Mouse (Mus musculus): ENCODE results near the gene Capn5. TPM values are rescaled to one million over a fixed set of nuclear protein-coding genes. Genes with fewer than 3 reads are reported as not detected.
A peak's percentile ranks its signal among the peaks of the same experiment; 100 is the strongest.

Capn5 gene
- total and polyA plus RNA-seq, 2 experiments from 2014 or later: 20.9 to 51.9 TPM

- Histone ChIP-seq H3K4me3 (ENCODE audit: low read depth, low read length) (no peak overlapping the region), H3K9me3 (ENCODE audit: low read length) (no peaks in the 10 kb centered on the region), H3K9ac (replicated peaks; ENCODE audit: low read length, poor library complexity, severe bottlenecking) (no peak overlapping the region), H3K27me3 (ENCODE audit: insufficient read depth, low read length) (no peaks in the 10 kb centered on the region), H3K4me2 (ENCODE audit: low read depth, low read length, poor library complexity, severe bottlenecking) (no peak overlapping the region), H3K4me1 (ENCODE audit: insufficient read depth, low read length) (peaks cover 8% of the 10 kb centered on the region), H3K36me3 (ENCODE audit: insufficient read depth, low read length) (no peaks in the 10 kb centered on the region), H3K27ac (ENCODE audit: low read depth, low read length) (no peak overlapping the region)
- WGBS: 74% methylated on average over 4 of the region's 4 CpGs
- no peak for TF ChIP-seq CTCF (IDR thresholded peaks at IDR 0.05)
- DNase-seq (ENCODE audit: low spot score) (no peak), ATAC-seq (ENCODE audit: low FRiP score) (no peak)
These were observed 3.0 kb downstream of the Capn5 start for GRCm38 (mm10) chr7:98174883-98175755.

DNA sequence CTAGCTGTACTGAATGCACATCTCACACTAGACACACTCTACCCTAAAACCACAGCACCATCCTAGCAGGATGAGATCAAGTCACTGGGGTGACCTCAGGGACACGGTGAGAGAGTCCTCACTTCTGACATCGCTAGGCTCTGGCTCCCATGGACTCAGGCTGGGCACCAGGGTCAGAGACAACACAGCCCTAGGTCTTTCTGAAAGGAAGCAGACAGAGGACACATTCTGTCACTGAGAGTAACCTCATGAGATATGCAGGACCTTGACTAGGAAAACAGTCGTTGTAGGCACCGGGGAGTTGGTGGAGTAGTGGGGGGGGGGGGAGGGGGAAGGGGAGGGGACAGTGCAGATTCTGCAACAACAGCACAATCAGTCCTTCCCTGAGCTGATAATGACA, 4.7 kb downstream of the Capn5 start:
- no peak for TF ChIP-seq CTCF (IDR thresholded peaks at IDR 0.05)
- Histone ChIP-seq H3K36me3 (ENCODE audit: insufficient read depth, low read length) (no peaks in the 10 kb centered on the region), H3K27me3 (ENCODE audit: insufficient read depth, low read length) (no peaks in the 10 kb centered on the region), H3K4me3 (ENCODE audit: low read depth, low read length) (no peak overlapping the region), H3K9ac (replicated peaks; ENCODE audit: low read length, poor library complexity, severe bottlenecking) (no peak overlapping the region), H3K4me2 (ENCODE audit: low read depth, low read length, poor library complexity, severe bottlenecking) (no peak overlapping the region), H3K9me3 (ENCODE audit: low read length) (no peaks in the 10 kb centered on the region), H3K27ac (ENCODE audit: low read depth, low read length) (no peak overlapping the region), H3K4me1 (ENCODE audit: insufficient read depth, low read length) (peaks cover 8% of the 10 kb centered on the region)
- 63% methylated on average over 4 of the region's 4 CpGs for WGBS
- no peak for ATAC-seq (ENCODE audit: low FRiP score)
- no peak for DNase-seq (ENCODE audit: low spot score)

- Histone ChIP-seq H3K36me3 (ENCODE audit: insufficient read depth, low read length) (no peaks in the 10 kb centered on the region), H3K4me1 (ENCODE audit: insufficient read depth, low read length) (peaks cover 8% of the 10 kb centered on the region), H3K9me3 (ENCODE audit: low read length) (no peaks in the 10 kb centered on the region), H3K4me3 (ENCODE audit: low read depth, low read length) (no peak overlapping the region), H3K4me2 (ENCODE audit: low read depth, low read length, poor library complexity, severe bottlenecking) (no peak overlapping the region), H3K27me3 (ENCODE audit: insufficient read depth, low read length) (no peaks in the 10 kb centered on the region), H3K27ac (ENCODE audit: low read depth, low read length) (no peak overlapping the region), H3K9ac (replicated peaks; ENCODE audit: low read length, poor library complexity, severe bottlenecking) (no peak overlapping the region)
- no peak for ATAC-seq (ENCODE audit: low FRiP score)
- DNase-seq (ENCODE audit: low spot score): no peak
- no peak for TF ChIP-seq CTCF (IDR thresholded peaks at IDR 0.05)
- WGBS: 86% methylated on average over 8 of the region's 8 CpGs
These were observed 5.4 kb downstream of the Capn5 start for GRCm38 (mm10) chr7:98172661-98173060.

- ATAC-seq (ENCODE audit: low FRiP score): no peak
- Histone ChIP-seq H3K27ac (ENCODE audit: low read depth, low read length) (no peak overlapping the region), H3K4me1 (ENCODE audit: insufficient read depth, low read length) (no peaks in the 10 kb centered on the region), H3K27me3 (ENCODE audit: insufficient read depth, low read length) (no peaks in the 10 kb centered on the region), H3K9ac (replicated peaks; ENCODE audit: low read length, poor library complexity, severe bottlenecking) (no peak overlapping the region), H3K4me2 (ENCODE audit: low read depth, low read length, poor library complexity, severe bottlenecking) (no peak overlapping the region), H3K36me3 (ENCODE audit: insufficient read depth, low read length) (no peaks in the 10 kb centered on the region), H3K4me3 (ENCODE audit: low read depth, low read length) (no peak overlapping the region), H3K9me3 (ENCODE audit: low read length) (no peaks in the 10 kb centered on the region)
- no peak for TF ChIP-seq CTCF (IDR thresholded peaks at IDR 0.05)
- WGBS: 60% methylated on average over 6 of the region's 6 CpGs
- DNase-seq (ENCODE audit: low spot score): no peak
These were observed 6.7 kb downstream of the Capn5 start for GRCm38 (mm10) chr7:98171141-98172073.

DNA sequence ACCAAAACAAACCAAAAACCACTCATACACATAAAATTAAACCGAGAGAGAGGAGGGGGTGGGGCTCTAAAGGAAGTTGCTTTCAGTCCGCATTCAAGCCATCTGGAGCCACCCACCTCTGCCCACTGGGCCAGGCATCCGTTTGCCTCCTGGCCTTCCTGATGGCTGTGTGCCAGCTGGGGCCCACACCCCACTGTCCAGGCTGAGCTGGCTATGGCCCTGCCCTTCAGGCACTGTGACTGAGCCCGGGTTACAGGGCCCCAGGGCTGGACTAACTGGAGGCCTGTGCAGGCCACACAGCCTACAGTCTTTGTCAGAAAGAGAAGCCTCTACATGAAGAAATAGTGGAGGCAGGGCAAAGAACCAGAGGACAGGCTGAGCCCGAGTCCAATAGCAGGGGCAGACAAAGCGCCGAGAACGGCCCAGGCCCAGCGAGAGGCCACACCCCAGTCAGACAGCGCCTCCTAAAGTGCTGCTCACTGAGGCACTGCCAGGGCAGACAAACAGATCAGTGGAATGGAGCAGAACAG, 13.0 kb downstream of the Capn5 start:
- Histone ChIP-seq H3K36me3 (ENCODE audit: insufficient read depth, low read length) (peaks cover 8% of the 10 kb centered on the region), H3K9me3 (ENCODE audit: low read length) (no peaks in the 10 kb centered on the region), H3K9ac (replicated peaks; ENCODE audit: low read length, poor library complexity, severe bottlenecking) (no peak overlapping the region), H3K27me3 (ENCODE audit: insufficient read depth, low read length) (no peaks in the 10 kb centered on the region), H3K27ac (ENCODE audit: low read depth, low read length) (no peak overlapping the region), H3K4me2 (ENCODE audit: low read depth, low read length, poor library complexity, severe bottlenecking) (no peak overlapping the region), H3K4me3 (ENCODE audit: low read depth, low read length) (no peak overlapping the region), H3K4me1 (ENCODE audit: insufficient read depth, low read length) (no peaks in the 10 kb centered on the region)
- ATAC-seq (ENCODE audit: low FRiP score) (peak; percentile 18; the same call in 1 of the 2 replicates), DNase-seq (ENCODE audit: low spot score) (no peak)
- 0 out of 2 replicates have a peak, but pooled peaks have one; percentile 7 for TF ChIP-seq CTCF (IDR thresholded peaks at IDR 0.05)
- WGBS: 45% methylated on average over 10 of the region's 10 CpGs
